Mouse (Mus musculus) NIH3T3 (cell line): Measurements from ENCODE around the gene Mta2.

Experiments used
- DNase-seq: peaks from one replicate; pipeline ENCODE4 v3.0.0-alpha.2; 2012; ENCODE audit warnings: low read depth

Gene Mta2

GRCm38 (mm10) chr19:8929224-8930088 lies 12.2 kb upstream of the Mta2 start, which contains the start of the genes Rom1 and Eml3:
TSS of gene Rom1 (minus strand) at chr19:8929356.
TSS of gene Eml3 (plus strand) at chr19:8929552.
- DNase-seq: peak; percentile 82

- DNase-seq: peak; percentile 44
Measured at GRCm38 (mm10) chr19:8930117-8930516, 11.6 kb upstream of the Mta2 start.

- DNase-seq: no peak
Measured at GRCm38 (mm10) chr19:8930771-8931170, 10.9 kb upstream of the Mta2 start.

- no peak for DNase-seq
Measured at GRCm38 (mm10) chr19:8936736-8937135, 4.9 kb upstream of the Mta2 start.

DNA sequence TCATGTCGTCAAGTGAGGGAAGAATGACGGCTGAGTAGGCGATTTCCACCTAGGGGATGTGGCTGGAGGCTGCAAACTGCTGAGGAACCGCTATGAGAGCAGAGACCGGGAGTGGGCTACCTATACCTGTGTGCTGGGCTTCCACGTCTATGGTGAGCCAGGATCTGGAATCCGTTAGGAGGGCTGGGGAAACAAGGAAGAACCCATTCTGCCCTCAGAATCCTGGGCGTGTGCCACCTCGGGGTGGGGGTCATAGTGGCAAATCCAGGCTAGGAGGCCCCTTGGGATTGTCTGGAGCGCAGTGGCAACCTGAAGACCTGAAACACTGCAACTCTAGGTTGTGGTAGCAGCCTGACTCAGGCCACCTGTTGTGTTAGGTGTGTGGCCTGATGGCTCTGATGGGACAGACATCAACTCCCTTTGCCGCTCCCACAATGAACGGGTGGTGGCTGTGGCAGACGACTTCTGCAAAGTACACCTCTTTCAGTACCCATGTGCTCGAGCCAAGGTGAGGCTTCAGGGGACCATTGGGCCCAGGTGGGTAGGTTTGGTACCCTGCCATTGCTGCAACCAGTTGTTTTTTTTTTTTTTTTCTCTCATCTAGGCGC lies 1.0 kb upstream of the Mta2 start:
- DNase-seq: no peak

DNA sequence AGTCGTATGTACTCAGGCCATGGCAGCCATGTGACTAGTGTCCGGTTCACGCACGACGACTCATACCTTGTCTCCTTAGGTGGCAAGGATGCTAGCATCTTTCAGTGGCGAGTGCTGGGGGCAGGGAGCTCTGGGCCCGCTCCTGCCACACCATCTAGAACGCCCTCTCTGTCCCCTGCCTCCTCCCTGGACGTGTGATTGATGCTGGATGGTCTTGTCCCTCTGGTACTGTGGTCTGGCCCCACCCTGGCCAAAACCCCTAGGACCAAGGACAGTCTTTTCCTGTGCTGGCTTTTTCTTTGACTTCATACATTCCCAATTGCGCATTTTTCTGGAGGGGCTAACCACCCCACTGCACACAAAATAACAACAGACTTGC lies 550 bp upstream of the Mta2 start:
- DNase-seq: no peak

DNA sequence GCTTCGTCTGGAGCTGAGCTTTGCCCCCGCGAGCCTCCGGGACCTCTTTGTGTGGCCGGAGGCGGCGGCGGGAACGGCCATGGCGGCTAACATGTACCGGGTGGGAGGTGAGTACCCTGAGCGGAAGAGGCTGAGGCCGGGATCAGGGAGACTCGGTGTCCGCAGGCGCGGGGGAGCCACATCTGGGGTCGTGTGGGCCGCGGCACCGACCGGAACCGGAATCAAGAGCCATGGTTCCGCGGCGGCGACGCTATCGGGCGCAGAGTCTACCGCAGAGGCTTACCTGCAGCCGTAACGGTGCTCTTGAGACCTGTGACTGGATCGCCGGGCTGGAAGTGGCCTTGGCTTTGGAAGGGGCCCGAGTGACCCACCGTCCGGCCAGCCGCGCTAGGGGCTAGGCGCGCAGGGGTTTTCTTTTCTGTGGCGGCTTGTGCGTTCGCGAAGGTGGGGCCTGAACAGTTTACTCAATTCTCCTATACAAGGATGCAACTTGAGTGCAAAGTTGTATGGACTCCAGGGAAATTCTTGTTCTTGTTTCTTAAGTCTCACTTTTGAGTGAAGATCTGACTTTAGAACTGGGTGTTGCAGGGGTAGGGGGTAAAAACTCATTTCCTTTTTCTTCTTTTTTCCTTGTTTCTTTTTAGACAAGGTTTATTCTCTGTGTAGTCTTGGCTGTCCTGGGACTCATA lies 745 bp downstream of the Mta2 start:
- peak; percentile 70 for DNase-seq

- DNase-seq: peak; percentile 50
Measured at GRCm38 (mm10) chr19:8943047-8943446, 1.4 kb downstream of the Mta2 start.

DNA sequence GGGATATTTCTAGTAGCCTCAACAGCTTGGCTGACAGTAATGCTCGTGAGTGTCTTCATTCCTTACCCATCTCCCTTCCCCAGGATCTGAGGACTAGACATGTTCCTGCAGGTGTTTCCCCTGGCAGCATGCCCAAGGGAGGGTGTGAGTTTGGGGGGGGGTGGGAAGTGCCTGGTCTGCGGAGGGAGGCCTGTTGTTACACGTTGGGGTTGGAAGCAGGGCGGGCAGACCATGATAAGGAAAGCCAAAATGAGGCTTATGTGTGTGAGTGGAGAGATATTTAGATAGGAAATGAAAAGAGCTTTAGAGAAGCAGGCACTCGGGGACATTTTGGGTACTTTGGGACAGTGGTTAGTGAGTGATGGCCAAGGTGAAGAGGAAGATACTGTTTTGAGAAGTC lies 2.4 kb downstream of the Mta2 start:
- DNase-seq: no peak

- DNase-seq: peak; percentile 75
Measured at GRCm38 (mm10) chr19:8944750-8945149, 3.1 kb downstream of the Mta2 start.

GRCm38 (mm10) chr19:8945251-8945650 lies 3.6 kb downstream of the Mta2 start:
- DNase-seq: peak; percentile 50

DNA sequence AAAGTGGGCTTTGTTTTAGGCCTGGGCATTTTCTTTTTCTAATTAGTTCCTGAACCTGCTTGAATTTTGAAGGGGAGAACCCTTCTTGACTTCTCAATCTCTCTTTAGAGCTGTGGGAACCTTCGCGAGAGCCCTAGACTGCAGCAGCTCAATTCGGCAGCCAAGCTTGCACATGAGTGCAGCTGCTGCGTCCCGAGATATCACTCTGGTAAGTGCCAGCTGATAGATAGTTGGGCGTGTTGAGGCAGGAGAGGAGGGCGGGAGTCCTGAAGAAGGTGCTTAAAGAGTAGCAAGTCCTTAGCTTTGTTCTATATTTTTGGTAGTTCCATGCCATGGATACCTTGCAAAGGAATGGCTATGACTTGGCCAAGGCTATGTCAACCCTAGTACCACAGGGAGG lies 5.3 kb downstream of the Mta2 start:
- DNase-seq: no peak

DNA sequence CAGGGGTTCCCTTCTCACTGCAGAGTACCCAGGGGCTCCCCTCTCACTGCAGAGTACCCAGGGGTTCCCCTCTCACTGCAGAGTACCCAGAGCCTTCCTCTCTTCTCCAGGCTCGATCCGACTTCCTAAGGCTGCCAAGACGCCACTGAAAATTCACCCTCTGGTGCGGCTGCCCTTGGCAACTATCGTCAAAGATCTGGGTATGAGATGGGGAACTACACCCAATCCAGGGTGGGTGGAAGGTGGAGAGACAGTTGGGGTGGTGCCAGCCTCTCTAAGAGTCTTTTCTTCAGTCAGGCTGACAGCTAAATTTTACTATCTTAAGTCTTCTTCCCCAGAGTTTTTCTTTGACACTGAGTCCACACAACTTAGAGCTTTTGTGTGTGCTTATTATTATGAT lies 8.5 kb downstream of the Mta2 start:
- DNase-seq: no peak

DNA sequence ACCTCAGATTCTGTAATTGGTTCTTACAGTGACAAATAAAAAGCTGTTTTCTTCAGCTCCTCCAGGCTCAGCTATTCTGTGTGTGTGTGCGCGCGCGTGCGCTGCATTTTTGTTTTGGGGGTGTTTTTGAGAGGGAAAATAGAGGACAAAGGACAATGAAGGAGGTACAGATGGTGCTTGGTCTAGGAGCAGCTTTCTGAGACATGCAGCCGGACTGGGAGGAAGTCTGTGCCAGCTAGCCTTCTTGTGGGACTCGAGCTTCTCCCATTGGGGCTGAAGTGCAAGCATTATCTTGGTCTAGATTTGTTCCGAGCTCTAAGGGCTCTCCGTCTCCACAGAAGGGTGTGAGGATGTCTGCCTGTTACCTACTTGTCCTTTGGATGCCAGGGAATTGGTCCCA lies 10.6 kb downstream of the Mta2 start:
- no peak for DNase-seq

DNA sequence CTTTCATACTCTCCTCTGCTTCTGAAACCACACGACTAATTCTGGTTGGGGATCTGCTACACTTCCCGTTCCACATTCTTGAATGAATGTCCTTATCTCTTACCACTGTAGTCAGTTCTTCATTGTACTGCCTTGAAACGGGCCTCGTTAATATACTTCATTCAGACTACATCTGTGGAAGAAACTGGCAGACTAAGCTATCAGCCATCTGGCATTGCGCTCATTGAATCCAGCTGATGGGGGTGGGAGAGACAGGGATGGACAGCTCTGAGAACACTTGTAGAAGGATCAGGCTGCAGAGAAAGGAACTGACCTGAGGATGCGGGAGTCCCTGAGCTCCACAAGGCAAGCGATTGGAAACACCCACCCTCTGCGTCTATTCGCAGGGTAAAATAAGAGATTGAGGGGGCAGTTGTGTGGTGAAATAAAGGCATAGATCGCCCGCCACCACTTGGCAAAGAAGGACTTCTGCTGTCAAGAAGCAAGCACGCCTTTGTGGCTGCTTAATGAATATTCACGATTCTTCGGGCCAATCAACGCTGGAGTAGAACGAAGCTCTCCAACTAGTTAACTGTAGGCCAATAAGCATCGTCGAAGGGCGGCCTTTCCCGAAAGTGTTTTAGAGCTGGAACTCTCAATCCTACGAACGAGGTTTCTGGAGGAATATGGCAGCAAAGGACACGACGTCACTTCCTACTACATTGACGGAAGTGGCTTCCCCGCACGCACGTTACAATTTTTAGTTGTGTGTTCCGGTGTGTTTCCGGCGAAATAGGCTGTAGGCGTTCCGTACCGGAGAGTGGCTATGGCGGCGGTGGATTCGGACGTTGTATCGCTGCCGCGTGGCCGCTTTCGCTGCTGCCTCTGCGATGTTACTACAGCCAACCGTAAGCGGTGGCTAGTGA lies 11.7 kb downstream of the Mta2 start, which contains the start of gene Tut1:
Gene Tut1, plus strand, starts transcription at position 713 of the 905 bp plus-strand sequence.
- DNase-seq: peak; percentile 98

DNA sequence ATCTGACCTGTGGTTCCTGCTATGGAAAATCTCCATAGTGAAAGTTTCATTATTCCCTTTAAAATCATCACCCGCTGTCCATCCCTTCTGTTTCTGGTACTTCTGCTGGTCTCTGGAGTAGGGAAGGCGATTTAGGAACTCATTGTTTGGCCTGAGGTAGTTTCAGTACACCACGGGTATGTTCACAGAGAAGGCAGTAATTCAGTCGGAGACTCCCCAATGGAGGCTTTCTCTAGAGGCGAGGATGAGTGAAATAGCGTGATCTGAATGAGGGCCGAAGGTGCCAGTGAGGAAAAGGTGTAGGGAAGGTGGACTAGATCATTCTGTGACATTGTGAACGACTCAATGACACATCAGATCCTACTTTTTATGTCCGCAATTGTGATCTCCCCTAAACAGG lies 12.5 kb downstream of the Mta2 start:
- DNase-seq: no peak

DNA sequence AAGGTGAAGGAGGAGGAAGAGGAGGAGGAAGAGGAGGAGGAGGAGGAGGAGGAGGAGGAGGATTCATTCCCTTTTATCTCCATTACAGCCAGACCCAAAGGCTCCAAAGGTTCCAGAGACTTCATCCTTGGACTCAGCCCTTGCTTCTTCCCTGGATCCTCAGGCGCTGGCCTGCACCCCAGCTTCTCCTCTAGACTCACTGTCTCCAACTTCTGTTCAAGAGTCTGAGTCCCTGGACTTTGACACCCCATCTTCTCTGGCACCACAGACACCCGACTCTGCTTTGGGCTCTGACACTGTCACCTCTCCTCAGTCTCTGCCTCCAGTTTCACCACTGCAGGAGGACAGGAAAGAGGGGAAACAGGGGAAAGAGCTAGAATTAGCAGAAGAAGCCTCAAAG lies 20.6 kb downstream of the Mta2 start:
- no peak for DNase-seq

DNA sequence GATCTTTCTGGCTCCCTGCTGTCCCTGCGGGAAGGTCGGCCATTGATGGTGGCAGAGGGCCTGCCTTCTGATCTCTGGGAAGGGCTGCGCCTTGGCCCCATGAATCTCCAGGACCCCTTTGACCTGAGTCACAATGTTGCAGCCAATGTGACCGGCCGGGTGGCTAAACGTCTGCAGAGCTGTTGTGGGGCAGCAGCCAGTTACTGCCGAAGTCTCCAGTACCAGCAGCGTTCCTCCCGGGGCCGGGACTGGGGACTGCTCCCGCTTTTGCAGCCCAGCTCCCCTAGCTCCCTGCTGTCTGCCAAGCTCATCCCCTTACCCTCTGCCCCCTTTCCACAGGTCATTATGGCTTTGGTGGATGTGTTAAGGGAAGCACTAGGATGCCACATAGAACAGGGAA lies 23.4 kb downstream of the Mta2 start:
- DNase-seq: no peak

- peak; percentile 65 for DNase-seq
Measured at GRCm38 (mm10) chr19:8965771-8966170, 24.1 kb downstream of the Mta2 start.

GRCm38 (mm10) chr19:8966198-8966589 lies 24.5 kb downstream of the Mta2 start:
- DNase-seq: no peak

DNA sequence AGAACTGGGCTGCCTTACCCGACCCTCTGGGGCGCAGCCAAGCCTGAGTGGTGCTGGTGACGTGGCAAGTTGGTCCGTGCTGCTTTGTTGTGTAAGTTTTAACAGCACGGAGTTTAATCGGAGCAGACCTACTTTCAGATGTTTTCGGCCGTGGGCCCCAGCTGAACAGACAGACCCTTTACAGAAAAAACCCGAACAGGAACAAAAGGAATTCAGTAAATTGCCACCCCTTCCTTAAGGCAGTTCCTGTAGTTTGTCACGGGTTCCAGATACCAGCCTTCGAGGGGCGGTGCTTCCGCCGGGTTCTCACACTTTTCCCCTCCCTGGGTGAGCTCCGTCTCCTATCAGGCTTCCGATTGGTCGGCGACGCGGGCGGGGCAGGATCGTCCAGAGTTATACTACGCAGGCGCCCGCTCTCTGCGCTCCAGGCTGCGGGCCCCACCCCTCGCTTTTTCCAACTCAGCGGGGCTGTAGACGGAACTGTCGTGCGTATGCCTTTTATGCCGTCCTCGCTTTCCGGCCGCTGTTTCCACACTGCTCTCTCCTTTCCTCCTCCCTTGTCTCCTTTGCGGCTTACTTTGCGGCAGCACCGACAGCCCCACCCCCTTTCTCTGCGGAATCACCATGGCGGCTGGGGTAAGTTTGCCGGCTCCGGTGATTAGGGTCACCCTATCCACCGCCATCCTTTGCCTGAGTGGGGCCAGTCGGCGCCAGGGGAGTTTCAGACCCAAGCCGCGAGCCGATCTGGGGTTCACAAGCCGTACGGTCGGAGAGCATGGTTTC lies 25.1 kb downstream of the Mta2 start, which contains the start of gene Eef1g:
Gene Eef1g, plus strand, starts transcription at position 452 of the 783 bp plus-strand sequence.
- DNase-seq: peak; percentile 100
